Mouse (Mus musculus) fibroblast of lung, adult 2 months (primary cell): Measurements from ENCODE around the gene Akap5.

Experiments used
- DNase-seq: peaks from one replicate; pipeline ENCODE4 v3.0.0-alpha.2; 2011; ENCODE audit warnings: low read depth

Gene Akap5

DNA sequence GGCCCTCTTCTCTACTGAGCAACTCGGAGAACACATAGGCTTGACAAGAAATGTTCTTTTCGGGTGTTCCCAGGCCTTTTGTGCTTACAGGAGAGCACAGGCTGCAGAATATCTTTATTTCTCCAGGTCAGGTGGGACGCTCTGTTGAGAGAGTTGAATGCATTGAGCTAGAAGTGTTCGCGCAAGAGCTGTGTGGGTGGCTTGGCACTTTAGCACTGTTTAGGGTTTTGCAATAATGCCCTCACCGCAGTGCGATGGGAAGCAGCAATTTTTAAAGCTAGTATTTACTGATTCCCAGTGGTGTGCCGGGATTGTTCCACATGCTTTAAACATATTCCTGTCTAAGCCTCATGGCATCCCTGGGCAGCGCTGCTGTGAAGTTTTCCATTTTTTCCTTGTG lies 13.5 kb upstream of the Akap5 start:
- DNase-seq, result no peak

- no peak for DNase-seq
These were observed 12.7 kb upstream of the Akap5 start for GRCm38 (mm10) chr12:76311951-76312350.

DNA sequence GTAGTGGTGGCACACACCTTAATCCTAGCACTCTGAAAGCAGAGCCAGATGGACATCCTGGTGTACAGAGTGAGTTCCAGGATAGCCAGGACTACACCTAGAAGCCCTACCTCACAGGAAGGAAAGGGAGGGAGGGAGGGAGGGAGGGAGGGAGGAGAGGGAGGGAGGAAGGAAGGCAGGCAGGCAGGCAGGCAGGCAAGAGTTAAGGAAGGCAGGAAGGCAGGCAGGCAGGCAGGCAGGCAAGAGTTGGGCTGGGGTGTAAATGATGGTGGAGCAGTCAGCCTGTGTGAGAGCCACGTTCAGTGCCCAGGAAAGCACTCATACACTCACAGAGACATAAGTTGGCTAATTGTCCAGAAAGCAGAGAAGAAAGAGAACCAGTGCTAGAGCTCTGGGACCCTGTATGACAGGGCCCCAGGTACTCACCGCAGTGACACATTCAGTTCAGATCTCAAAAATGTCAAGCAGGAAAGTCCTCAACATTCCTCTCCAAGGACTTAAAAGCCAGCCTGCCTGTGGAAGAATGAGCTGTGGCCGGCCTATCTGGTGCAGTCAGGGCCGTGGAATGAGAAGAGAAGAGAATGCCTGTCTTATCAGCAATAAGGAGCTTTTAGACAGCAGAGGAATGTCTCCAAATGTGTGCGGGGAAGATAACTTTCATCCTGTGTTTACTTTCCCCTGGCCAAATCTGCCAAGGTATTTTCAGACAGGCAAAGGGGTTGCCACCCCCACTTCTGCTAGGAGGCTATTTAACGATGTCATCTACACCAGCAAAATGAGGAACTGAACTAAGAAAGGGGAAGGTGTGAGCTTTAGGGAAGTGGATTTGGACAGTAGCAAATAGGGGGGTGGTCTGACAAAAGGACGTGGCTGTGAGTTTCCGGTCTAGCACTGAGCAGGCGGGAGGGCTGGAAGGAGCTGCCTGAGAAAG lies 6.1 kb upstream of the Akap5 start:
- no peak for DNase-seq

DNA sequence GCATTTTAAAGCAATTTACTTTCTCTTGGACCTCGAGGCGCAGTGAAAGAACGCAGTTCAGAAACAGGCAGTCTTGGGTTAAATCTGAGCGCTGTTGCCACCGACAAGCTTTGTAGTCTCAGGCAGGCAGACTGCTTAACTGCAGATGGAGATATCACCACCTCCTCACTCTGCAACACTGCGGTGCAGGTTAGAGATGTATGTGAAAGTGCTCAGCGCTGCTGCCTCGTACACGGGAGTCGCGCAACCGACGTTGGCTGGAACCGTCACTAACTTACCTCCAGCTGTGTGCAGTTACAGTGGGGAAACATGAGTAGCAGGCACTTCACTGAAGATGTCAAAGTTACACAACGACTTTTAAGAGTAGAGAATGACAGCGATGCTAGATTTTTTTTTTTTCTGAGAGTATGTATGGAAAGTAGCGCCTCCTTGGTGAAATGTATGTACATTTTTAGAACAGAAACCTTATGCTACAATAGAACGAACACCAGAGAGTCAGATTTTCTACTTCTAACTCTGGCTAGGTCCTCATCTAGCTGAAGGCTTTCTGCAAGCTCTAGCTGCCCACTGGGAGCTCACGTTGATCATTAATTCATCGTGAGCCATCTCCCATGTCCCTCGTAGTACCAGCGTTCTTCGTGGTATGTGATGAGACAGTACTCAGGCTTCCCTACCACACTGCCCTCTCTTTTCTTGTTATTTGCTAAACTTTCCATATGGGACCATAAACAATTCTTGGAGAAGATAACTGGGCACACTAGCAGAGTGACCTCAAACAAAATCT lies 1.9 kb downstream of the Akap5 start:
- DNase-seq, result no peak

GRCm38 (mm10) chr12:76328567-76329354 lies 4.1 kb downstream of the Akap5 start:
- DNase-seq, result no peak

DNA sequence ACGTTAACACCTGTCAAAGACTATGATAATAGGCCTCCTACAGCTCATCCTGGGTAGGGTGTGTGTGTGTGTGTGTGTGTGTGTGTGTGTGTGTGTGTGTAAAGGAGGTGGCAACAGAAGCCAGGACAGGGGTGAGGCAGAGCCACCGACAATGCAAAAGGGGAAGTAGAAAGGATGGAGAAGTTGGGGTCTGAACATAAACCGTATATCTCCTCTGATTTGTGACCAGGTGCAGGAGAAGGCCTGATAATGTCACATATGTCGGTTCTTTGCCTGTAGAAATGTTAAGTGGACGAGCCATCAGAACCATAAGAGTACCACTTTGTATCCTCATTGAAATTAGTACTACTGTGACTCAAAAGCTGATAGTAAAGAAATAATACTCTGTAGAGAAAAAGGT lies 9.0 kb downstream of the Akap5 start:
- DNase-seq, result no peak

DNA sequence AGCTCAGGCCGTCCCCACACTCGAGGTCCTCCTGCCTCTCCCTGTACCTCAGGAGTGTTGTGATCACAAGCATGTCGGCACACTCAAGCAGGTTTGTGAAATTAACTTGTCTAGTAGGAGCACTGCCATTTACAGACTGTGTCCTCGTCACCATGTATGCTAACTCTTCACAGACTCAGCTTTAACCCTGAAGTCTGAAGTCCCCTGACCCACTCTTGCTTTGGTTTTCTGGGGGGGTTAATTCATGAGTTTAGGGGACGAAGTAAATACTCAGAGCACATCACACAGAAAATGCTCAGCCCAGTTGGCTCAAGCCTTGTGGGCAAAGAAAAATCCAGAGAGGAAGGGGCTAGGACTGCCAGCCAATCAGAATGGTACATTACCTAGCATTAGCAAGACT lies 10.9 kb downstream of the Akap5 start:
- no peak for DNase-seq

DNA sequence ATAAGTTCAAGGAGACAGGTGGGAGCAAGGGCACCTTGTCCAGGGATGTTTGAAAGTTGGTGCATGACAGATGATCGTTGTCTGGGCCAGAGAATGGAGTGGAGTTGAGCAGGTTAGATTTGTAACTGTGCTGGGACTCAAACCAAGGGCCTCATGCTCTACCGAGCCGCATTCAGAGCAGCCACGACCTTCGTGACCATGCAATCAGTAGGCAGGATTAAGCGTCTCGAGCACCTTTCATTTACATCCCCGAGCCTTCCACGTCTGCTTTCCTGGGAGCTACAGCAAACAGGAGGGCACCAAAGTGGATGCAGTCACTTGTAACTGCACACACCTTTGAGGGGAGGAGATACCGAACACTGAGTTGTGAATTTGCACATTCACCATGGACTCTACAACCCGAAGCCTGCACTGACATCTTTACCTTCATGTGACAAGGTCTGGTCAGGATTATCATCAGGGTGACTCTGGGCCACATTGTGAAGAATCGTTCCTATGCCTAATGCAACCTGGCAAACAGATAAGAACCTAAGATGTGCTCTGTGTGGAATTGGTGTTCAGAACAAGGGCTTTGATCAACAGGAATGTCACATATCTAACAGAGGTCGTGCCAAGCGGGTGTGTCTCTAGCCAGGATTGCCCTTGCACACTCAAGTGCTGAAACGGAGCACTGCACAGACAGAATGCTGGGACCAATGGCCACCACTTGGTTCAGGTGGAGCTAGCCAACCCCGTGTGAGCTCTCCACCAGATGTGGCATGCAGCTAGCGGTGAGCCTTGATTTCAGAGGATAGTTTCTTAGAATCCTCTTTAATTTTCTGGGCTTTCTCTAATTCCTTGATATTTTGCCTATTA lies 11.6 kb downstream of the Akap5 start:
- no peak for DNase-seq

DNA sequence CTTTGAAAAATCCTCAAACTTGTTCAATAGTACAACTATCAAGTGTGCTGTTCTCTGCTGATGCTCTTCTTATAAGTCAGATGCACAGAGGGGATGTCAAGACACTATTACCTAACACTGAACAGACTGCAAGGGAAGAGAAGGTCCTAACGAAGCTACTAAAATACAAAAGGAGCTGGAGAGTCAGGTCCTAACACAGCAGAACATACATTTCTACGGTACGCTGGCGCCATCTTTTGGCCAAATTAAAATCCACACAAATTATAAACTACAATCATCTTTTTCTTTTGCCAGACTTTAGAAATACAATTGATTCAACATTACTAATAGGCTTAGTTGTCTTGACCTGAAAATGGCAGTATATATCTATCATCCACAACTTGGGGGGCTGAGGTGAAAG lies 16.4 kb downstream of the Akap5 start:
- DNase-seq, result peak; percentile 36

DNA sequence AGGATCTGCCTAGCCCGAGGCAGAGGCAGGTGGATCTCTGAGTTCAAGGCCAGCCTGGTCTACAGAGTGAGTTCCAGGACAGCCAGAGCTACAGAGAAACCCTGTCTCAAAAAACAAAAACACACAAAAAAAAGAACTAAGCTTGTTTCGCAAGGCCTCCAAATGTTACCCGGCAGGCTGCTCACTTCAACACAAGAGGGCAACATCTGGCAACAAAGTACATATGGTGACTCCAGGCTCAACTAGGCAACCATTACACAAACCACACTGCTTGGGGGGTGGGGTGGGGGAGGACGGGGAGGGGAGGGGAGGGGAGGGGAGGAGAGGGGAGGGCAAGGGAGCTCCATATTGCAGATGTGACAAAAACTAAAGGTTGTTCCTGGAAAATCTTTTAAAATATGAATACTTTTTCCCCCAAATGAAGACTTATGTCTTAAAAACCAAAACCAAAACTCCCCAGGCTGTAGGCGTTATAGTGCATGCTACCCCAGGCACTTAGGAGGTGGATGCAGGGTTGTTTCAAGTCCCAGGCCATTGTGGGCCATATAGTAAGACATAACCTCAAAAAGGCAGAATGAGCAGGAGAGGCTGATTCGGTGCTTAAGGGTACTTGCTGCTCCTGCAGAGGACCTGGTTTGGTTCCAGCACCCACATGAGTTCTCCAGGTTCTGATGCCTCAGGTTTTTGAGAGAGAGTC lies 21.2 kb downstream of the Akap5 start:
- DNase-seq, result peak; percentile 49

GRCm38 (mm10) chr12:76349680-76350220 lies 25.1 kb downstream of the Akap5 start:
- no peak for DNase-seq

DNA sequence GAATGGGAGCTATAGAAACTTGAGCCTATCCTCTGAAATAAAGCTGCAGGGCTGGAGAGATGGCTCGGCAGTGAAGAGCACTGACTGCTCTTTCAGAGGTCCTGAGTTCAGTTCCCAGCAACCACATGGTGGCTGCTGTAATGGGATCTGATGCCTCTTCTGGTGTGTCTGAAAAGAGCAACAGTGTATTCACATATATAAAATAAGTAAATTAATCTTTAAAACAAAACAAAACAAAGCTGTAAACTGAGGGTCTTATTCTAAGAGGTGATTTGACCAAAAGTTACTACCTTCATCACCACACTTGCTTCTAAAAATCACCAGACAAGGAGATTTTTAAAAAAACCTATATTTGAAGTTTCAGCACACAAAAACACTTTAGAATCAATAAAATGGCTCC lies 36.2 kb downstream of the Akap5 start:
- DNase-seq, result no peak

GRCm38 (mm10) chr12:76361405-76362302 lies 37.0 kb downstream of the Akap5 start:
- DNase-seq, result no peak

- DNase-seq, result no peak
These were observed 37.6 kb downstream of the Akap5 start for GRCm38 (mm10) chr12:76362303-76362676.

GRCm38 (mm10) chr12:76366276-76366675 lies 41.6 kb downstream of the Akap5 start:
- no peak for DNase-seq

DNA sequence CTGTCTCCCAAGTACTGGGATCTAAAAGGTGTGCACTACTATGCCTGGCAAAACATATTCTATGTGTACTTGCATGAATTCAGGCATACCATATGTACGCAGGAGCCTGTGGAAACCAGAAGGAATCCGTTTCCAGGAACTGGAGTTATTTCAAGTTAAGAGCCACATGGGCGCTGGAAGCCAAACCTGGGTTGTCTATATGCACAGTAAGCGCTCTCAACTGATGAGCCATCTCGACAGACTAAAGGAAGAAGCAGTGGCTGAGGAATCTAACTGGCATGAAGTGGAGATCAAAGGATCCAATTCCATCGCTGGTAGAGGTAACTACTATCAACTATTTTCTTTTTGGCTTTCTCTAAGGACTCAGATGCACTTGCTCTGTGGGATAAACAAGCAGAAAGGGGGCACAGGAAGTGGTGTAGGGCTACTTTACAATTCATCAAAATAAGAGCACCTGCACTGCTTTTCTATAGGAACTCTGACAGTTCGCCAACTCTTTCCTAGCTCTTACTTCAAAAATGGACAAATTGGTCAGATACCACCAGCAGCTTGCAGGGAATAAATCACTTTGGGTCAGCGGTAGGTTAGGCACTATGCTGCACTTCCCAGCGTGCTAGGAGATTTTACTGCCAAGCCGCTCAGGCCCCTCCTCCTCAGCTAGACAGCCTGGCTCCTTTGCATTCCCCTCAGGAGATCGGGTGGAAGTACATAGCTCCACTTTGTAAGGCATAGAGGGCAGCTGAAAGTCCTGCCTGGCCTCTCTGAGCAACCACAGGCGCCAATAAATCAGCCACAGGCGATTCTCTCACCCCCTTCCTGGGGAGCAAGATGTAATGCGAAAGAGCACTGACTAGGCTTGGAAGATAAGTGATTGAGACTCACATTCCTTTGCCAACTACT lies 42.7 kb downstream of the Akap5 start:
- DNase-seq, result no peak

- no peak for DNase-seq
These were observed 43.6 kb downstream of the Akap5 start for GRCm38 (mm10) chr12:76368201-76368789.

DNA sequence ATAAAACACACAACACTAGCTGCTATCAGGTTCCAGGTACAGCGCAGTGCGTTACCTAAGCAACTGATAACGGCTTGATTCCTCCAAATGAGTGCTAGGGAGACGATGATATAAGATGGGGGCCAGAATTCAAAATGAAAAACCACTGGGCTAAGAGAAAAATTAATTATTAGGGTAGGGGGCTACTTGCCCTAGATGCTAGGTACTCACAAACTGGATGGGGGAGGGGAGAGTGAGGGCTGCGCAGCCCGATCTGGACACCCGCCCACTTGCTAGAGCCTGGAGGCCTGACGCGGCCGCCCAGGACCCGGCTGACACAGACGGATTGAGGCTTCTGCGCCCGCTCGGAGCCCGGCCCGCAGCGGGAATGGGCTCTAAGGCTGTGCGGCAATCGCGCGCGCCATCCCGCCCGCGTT lies 44.1 kb downstream of the Akap5 start:
- no peak for DNase-seq
